ENCODE assay signal across 15 mouse cellular contexts in the genomic region with DNA sequence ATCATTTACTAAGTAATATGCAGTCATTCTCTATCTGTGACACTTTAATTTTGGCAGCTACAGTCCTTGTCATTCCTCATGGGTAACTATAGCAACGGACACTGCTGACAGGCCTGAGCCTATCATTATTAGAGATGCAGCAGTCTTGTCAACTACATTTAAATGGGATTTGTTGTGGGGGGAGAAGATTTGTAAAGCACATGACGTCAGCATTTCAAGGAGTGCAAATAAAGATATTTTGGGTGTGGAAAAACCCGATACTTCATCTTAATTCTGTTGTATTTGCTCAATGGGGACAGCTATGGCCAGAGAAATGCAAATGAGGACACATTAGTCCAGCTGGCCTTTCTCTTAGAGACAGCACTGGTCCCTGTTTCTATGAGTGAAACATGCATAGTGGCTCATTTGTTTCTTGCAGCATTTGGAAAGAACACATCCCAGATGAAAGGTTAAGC. TPM values are rescaled to one million over a fixed set of nuclear protein-coding genes. Genes with fewer than 3 reads are reported as not detected.
DNase-seq lines count a peak whose midpoint lies in the region; ATAC-seq lines count a peak whose summit lies in the region.
"Had no signal": no experiment of that assay in that cellular context is flagged by ENCODE, and none has a peak within 500 bp of the region (broad histone marks: within the 10 kb centered on the region; RNA-seq: fewer than 3 reads in every experiment).

No protein-coding gene starts in this region.

- H3K27ac ChIP-seq in lung, embryonic 16.5 days (ENCODE audit: low read length): no peak overlapping the region
- peak overlapping the region; percentile 73 for H3K27ac ChIP-seq in hindbrain, embryonic 14.5 days
- H3K27ac ChIP-seq in neural tube, embryonic 13.5 days (replicated peaks): peak overlapping the region; percentile 52; the same call in 1 of the 2 replicates
- H3K27ac ChIP-seq: heart, embryonic 15.5 days; intestine, embryonic 15.5 days; liver, embryonic 13.5 days had no signal

- no peaks in the 10 kb centered on the region for H3K4me1 ChIP-seq in lung, embryonic 16.5 days (replicated peaks; ENCODE audit: control insufficient read depth, insufficient read depth, low read length)
- H3K4me1 ChIP-seq in hindbrain, embryonic 14.5 days (replicated peaks; ENCODE audit: control insufficient read depth, insufficient read depth, low read length): no peaks in the 10 kb centered on the region
- H3K4me1 ChIP-seq in neural tube, embryonic 13.5 days (replicated peaks): peaks cover 9% of the 10 kb centered on the region
- H3K4me1 ChIP-seq: heart, embryonic 15.5 days; intestine, embryonic 15.5 days; liver, embryonic 13.5 days had no signal

- H3K9ac ChIP-seq in lung, embryonic 16.5 days (ENCODE audit: low read length): no peak overlapping the region
- H3K9ac ChIP-seq in hindbrain, embryonic 14.5 days: no peak overlapping the region
- H3K9ac ChIP-seq in neural tube, embryonic 13.5 days: no peak overlapping the region
- H3K9ac ChIP-seq: heart, embryonic 15.5 days; intestine, embryonic 15.5 days; liver, embryonic 13.5 days had no signal

- no peak overlapping the region for H3K4me2 ChIP-seq in lung, embryonic 16.5 days (ENCODE audit: low read depth, low read length)
- no peak overlapping the region for H3K4me2 ChIP-seq in hindbrain, embryonic 14.5 days (replicated peaks)
- H3K4me2 ChIP-seq in neural tube, embryonic 13.5 days: no peak overlapping the region
- H3K4me2 ChIP-seq: heart, embryonic 15.5 days; intestine, embryonic 15.5 days; liver, embryonic 13.5 days had no signal

- H3K4me3 ChIP-seq in lung, embryonic 16.5 days (ENCODE audit: low read length): no peak overlapping the region
- H3K4me3 ChIP-seq in hindbrain, embryonic 14.5 days (replicated peaks; ENCODE audit: low read length): no peak overlapping the region
- no peak overlapping the region for H3K4me3 ChIP-seq in neural tube, embryonic 13.5 days
- H3K4me3 ChIP-seq: heart, embryonic 15.5 days; intestine, embryonic 15.5 days; liver, embryonic 13.5 days had no signal

- H3K36me3 ChIP-seq in lung, embryonic 16.5 days (ENCODE audit: control insufficient read depth, insufficient read depth, low read length): no peaks in the 10 kb centered on the region
- H3K36me3 ChIP-seq in hindbrain, embryonic 14.5 days (replicated peaks; ENCODE audit: control insufficient read depth, insufficient read depth): no peaks in the 10 kb centered on the region
- no peaks in the 10 kb centered on the region for H3K36me3 ChIP-seq in neural tube, embryonic 13.5 days
- H3K36me3 ChIP-seq: heart, embryonic 15.5 days; intestine, embryonic 15.5 days; liver, embryonic 13.5 days had no signal

- no peaks in the 10 kb centered on the region for H3K27me3 ChIP-seq in lung, embryonic 16.5 days (ENCODE audit: control insufficient read depth, insufficient read depth, low read depth, low read length)
- H3K27me3 ChIP-seq in hindbrain, embryonic 14.5 days (ENCODE audit: control insufficient read depth, insufficient read depth, low read length): no peaks in the 10 kb centered on the region
- H3K27me3 ChIP-seq in neural tube, embryonic 13.5 days: no peaks in the 10 kb centered on the region
- H3K27me3 ChIP-seq: heart, embryonic 15.5 days; intestine, embryonic 15.5 days; liver, embryonic 13.5 days had no signal

- peak; percentile 21 for DNase-seq in embryo, embryonic 11 days
- DNase-seq in embryo, embryonic 10 days (ENCODE audit: low spot score): no peak
- no peak for DNase-seq in lung, postnatal 36 days
- DNase-seq in hindbrain, embryonic 14.5 days (ENCODE audit: low spot score): peak; percentile 58
- DNase-seq in left cerebral cortex, adult 11 months (ENCODE audit: low spot score): no peak
- DNase-seq: cerebellum, adult 9-10 months; gastrocnemius, postnatal 14 days; kidney, postnatal 10 days; liver, embryonic 13.5 days had no signal

- H3K9me3 ChIP-seq in lung, embryonic 16.5 days (ENCODE audit: control insufficient read depth, low read length): no peaks in the 10 kb centered on the region
- H3K9me3 ChIP-seq in hindbrain, embryonic 14.5 days (ENCODE audit: control insufficient read depth, low read length): no peaks in the 10 kb centered on the region
- no peaks in the 10 kb centered on the region for H3K9me3 ChIP-seq in neural tube, embryonic 13.5 days
- H3K9me3 ChIP-seq: heart, embryonic 15.5 days; intestine, embryonic 15.5 days; liver, embryonic 13.5 days had no signal

- ATAC-seq in lung, embryonic 16.5 days (ENCODE audit: low read depth): peak; percentile 60
- ATAC-seq in hindbrain, embryonic 14.5 days (ENCODE audit: low FRiP score): peak; percentile 91
- peak; percentile 93 for ATAC-seq in neural tube, embryonic 13.5 days (ENCODE audit: low read depth)
- no peak for ATAC-seq in megakaryocyte, adult 5-6 weeks (ENCODE audit: poor library complexity, severe bottlenecking)
- ATAC-seq: intestine, embryonic 15.5 days had no signal

- WGBS in lung, embryonic 16.5 days: 54% methylated on average over 3 of the region's 3 CpGs
- WGBS in hindbrain, embryonic 14.5 days: 25% methylated on average over 3 of the region's 3 CpGs
- WGBS in neural tube, embryonic 13.5 days: 43% methylated on average over 3 of the region's 3 CpGs

RNA-seq across cellular contexts. Expression of a gene that starts 55.5 kb away (rescaled TPM):
- polyA plus RNA-seq in lung, embryonic 16.5 days (2015; fragmentation: Nextera tagmentation; extraction: Ambion mirVana): 15.8 and 18.0 TPM in 2 replicates
- polyA plus RNA-seq in hindbrain, embryonic 14.5 days (2014; fragmentation: Nextera tagmentation; extraction: Ambion mirVana): 1.1 and 1.7 TPM in 2 replicates
- polyA plus RNA-seq in neural tube, embryonic 13.5 days (2015; fragmentation: Nextera tagmentation; extraction: Ambion mirVana): 4.9 and 7.5 TPM in 2 replicates
- total RNA-seq in megakaryocyte, adult 5-6 weeks (2015): not detected in 2 replicates
- total RNA-seq in megakaryocyte, adult 5-6 weeks (2017): not detected in 2 replicates
- total RNA-seq: monocyte, adult 5-6 weeks had no signal

Comparison
In these comparisons a context has a peak if more than half of its experiments do, and no peak if none do; other contexts are left out.
1. DNase-seq: peak in embryo, embryonic 11 days (single experiment) and hindbrain, embryonic 14.5 days (single experiment); none in embryo, embryonic 10 days (single experiment), lung, postnatal 36 days (single experiment) and left cerebral cortex, adult 11 months (single experiment).